Mouse (Mus musculus) stomach, postnatal 0 days (tissue): ENCODE measurements around the gene Rab1b. TPM values are rescaled to one million over a fixed set of nuclear protein-coding genes. Genes with fewer than 3 reads are reported as not detected.
"Not testable (repeated sequence)": the region's sequence is repeated elsewhere in the genome, so short reads cannot be mapped to it uniquely, and the experiment has no call there.

Source experiments
- ATAC-seq: fragments of 200-750 bp; cut with Nextera tagmentation; 2 replicates; pipeline ENCODE4 v1.8.0; 2017; ENCODE audit not compliant: low FRiP score, low TSS enrichment
- DNase-seq: peaks from one replicate; pipeline ENCODE4 v3.0.0-alpha.2; 2016; ENCODE audit warnings: low spot score
- H3K27ac ChIP-seq: fragments of 300-500 bp; sonication (generic); replicated peaks from 2 replicates; pipeline ENCODE4 v1.5.1; 2014; ENCODE audit warnings: mild to moderate bottlenecking, control low read depth
- H3K27me3 ChIP-seq: fragments of 300-500 bp; sonication (generic); 2 replicates; pipeline ENCODE4 v1.6.1; 2014; ENCODE audit warnings: low read length; ENCODE audit not compliant: control insufficient read depth, insufficient read depth
- H3K36me3 ChIP-seq: fragments of 300-500 bp; sonication (generic); 2 replicates; pipeline ENCODE4 v1.6.1; 2014; ENCODE audit warnings: low read length, mixed read lengths; ENCODE audit not compliant: control insufficient read depth, insufficient read depth
- H3K4me1 ChIP-seq: fragments of 300-500 bp; sonication (generic); replicated peaks from 2 replicates; pipeline ENCODE4 v1.6.1; 2014; ENCODE audit warnings: antibody characterized with exemption; ENCODE audit not compliant: control insufficient read depth, insufficient read depth
- H3K4me2 ChIP-seq: fragments of 300-500 bp; sonication (generic); replicated peaks from 2 replicates; pipeline ENCODE4 v1.6.1; 2014; ENCODE audit warnings: low read depth, mild to moderate bottlenecking, control low read depth, moderate library complexity
- H3K4me3 ChIP-seq: fragments of 300-500 bp; sonication (generic); 2 replicates; pipeline ENCODE4 v1.5.1; 2014; ENCODE audit warnings: low read depth, low read length, control low read depth
- H3K9ac ChIP-seq: fragments of 300-500 bp; sonication (generic); 2 replicates; pipeline ENCODE4 v1.6.1; 2014; ENCODE audit warnings: mild to moderate bottlenecking, low read length, control low read depth, mixed read lengths
- H3K9me3 ChIP-seq: fragments of 300-500 bp; sonication (generic); 2 replicates; pipeline ENCODE4 v1.6.1; 2016; ENCODE audit warnings: low read length; ENCODE audit not compliant: control insufficient read depth
- CTCF ChIP-seq: IDR thresholded peaks from 2 replicates; pipeline ENCODE4 v1.5.1; 2016; ENCODE audit warnings: antibody characterized with exemption, low read depth, mild to moderate bottlenecking, moderate library complexity
- EP300 ChIP-seq: optimal IDR thresholded peaks from 2 replicates; pipeline ENCODE3; 2016; ENCODE audit warnings: antibody characterized with exemption
- WGBS: fragments of 180-500 bp; shearing (Covaris S2); extraction: QIAGEN DNeasy Blood & Tissue Kit; methylation state at CpG from one replicate; pipeline ENCODE4 v1.1.7; 2014; 5-methylcytosine and 5-hydroxymethylcytosine counted together
- polyA plus RNA-seq: library from polyadenylated mRNA; unstranded; fragments of >200 nt; fragmentation: Nextera tagmentation; extraction: Ambion mirVana; gene quantifications from 2 replicates; pipeline ENCODE4 v1.2.1, GENCODE M21; 2015

Rab1b gene
- polyA plus RNA-seq, 1 experiment from 2014 or later: 183 TPM

DNA sequence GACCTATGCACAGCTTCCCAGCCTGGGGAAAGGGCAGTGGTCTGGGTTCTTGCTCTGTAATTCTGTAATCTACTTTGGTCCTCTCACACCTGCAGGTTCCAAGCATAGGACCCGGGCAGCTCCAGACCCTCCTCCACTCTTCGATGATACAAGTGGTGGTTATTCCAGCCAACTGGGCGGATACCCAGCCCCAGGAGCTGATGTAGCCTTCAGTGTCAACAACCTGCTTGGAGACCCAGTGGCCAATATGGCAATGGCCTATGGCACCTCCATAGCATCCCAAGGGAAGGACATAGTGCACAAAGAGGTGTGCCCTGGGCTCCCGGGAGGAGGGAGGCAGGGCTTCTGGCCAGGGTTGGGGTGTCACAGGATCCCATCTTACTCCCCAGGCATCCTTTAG lies 17.5 kb downstream of the Rab1b start:
- Histone ChIP-seq H3K9ac (peak overlapping the region; percentile 82), H3K4me2 (peak overlapping the region; percentile 89), H3K4me3 (peak overlapping the region; percentile 72), H3K27me3 (no peaks in the 10 kb centered on the region; the same call in 1 of the 2 replicates), H3K9me3 (no peaks in the 10 kb centered on the region), H3K27ac (no peak overlapping the region), H3K36me3 (peaks cover 18% of the 10 kb centered on the region), H3K4me1 (peaks cover 5% of the 10 kb centered on the region; the same call in 1 of the 2 replicates)
- no peak for DNase-seq
- WGBS: 91% methylated on average over 4 of the region's 4 CpGs
- no peak for ATAC-seq
- TF ChIP-seq CTCF (no peak), EP300 (no peak)

DNA sequence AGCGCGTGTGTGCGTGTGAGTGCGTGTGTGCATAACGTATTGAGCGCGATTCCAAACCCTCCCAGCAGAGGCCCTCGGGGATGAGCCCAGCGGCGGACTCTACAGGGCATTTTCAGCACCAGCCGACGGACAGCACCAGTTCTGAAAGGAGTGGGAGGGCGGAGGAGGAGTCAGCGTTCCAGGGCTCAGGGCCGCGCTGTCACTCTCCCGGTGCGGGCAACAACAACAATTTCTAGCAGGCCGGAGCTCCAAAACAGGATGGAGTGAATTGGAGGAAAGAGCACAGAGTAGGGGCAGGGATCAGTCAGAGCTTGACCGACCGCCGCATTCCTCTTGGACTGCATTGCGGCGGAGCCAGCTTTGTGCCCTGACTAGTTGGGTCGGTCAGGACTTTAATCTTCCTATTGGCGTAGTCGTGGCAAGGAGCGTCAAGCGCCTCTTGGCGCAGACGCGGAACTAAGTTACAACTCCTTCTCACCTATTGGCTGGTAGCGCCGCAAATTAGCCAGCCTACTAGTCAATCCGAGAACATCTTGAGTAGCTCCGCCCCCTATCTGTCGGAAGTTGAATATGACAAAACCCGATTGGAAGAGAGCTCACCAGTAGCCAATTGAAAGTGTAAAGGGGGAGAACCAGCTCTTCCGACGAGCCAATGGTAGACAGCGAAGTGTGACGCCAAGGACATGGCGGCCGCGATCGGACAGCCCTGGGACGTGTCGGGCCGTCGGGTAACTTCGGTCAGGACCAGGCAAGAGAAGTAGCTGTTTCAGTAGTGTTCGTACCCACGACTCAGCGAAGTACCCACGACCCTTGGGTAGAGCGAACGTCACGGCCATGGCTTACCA lies 18.8 kb downstream of the Rab1b start, which contains the start of gene Yif1a:
TSS of gene Yif1a (plus strand) at position 655 of the 845 bp plus-strand sequence.
- Histone ChIP-seq H3K4me1 (peaks cover 5% of the 10 kb centered on the region; the same call in 1 of the 2 replicates), H3K4me3 (peak within 1 kb of the TSS; percentile 72), H3K4me2 (peak within 1 kb of the TSS; percentile 89), H3K9ac (peak within 1 kb of the TSS; percentile 82), H3K27ac (peak within 1 kb of the TSS; percentile 87), H3K9me3 (no peaks in the 10 kb centered on the region), H3K27me3 (no peaks in the 10 kb centered on the region; the same call in 1 of the 2 replicates), H3K36me3 (peaks cover 16% of the 10 kb centered on the region)
- ATAC-seq: peak; percentile 90
- under 1% methylated on average over 58 of the region's 58 CpGs for WGBS
- TF ChIP-seq EP300 (no peak), CTCF (peak; percentile 79)
- DNase-seq: peak; percentile 95

GRCm38 (mm10) chr19:5086533-5086932 lies 20.3 kb downstream of the Rab1b start:
- H3K4me3 ChIP-seq, H3K36me3 ChIP-seq, ATAC-seq, H3K27ac ChIP-seq, H3K9me3 ChIP-seq, H3K4me2 ChIP-seq, DNase-seq, H3K27me3 ChIP-seq, H3K9ac ChIP-seq, H3K4me1 ChIP-seq: not testable (repeated sequence)
- peak; percentile 52 for TF ChIP-seq CTCF
- WGBS: 55% methylated on average over 4 of the region's 4 CpGs

- Histone ChIP-seq H3K4me3 (peak within 1 kb of the TSS; percentile 46), H3K27me3 (peaks cover 7% of the 10 kb centered on the region), H3K36me3 (no peaks in the 10 kb centered on the region), H3K4me1 (peaks cover 5% of the 10 kb centered on the region; the same call in 1 of the 2 replicates), H3K4me2 (peak within 1 kb of the TSS; percentile 77), H3K9me3 (no peaks in the 10 kb centered on the region), H3K27ac (peak within 1 kb of the TSS; percentile 24; the same call in 1 of the 2 replicates), H3K9ac (peak within 1 kb of the TSS; percentile 54)
- TF ChIP-seq CTCF (no peak), EP300 (no peak)
- WGBS: under 1% methylated on average over 65 of the region's 69 CpGs
- ATAC-seq (peak; percentile 35), DNase-seq (peak; percentile 86)
These were observed 21.6 kb downstream of the Rab1b start, which contains the start of gene Tmem151a for GRCm38 (mm10) chr19:5085145-5085863. Tmem151a (minus strand) TSS chr19:5085531.

DNA sequence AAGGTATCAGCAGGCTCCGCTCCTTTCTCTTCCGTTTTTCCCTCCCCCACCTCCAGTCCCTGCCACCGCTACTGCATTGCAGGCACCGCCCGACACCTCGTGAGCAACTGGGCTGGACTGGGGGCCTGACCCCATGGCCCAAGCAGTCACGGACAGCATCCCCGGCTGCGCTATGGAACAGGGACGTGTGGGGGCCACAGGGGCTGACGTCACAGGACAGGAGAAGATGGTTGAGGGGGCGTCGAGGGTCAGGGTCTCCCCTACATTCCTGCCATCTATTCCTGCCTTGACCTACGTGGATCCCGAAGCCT lies 22.1 kb downstream of the Rab1b start:
- no peaks in the 10 kb centered on the region for H3K36me3 ChIP-seq
- peaks cover 5% of the 10 kb centered on the region; the same call in 1 of the 2 replicates for H3K4me1 ChIP-seq
- DNase-seq (peak; percentile 45), ATAC-seq (no peak)
- TF ChIP-seq CTCF: no peak
- no peak for TF ChIP-seq EP300
- H3K27ac ChIP-seq: peak overlapping the region; percentile 24; the same call in 1 of the 2 replicates
- H3K27me3 ChIP-seq: peaks cover 7% of the 10 kb centered on the region
- WGBS: 9% methylated on average over 15 of the region's 15 CpGs
- peak overlapping the region; percentile 77 for H3K4me2 ChIP-seq
- H3K9ac ChIP-seq: peak overlapping the region; percentile 54
- H3K4me3 ChIP-seq: peak overlapping the region; percentile 46
- no peaks in the 10 kb centered on the region for H3K9me3 ChIP-seq
